Mouse (Mus musculus) small intestine, adult 2 months (tissue): ENCODE measurements around the gene Pou3f4.

Experiments
- CTCF ChIP-seq: fragments of 200-500 bp; IDR thresholded peaks from 2 replicates; pipeline ENCODE4 v1.5.1; 2012; ENCODE audit warnings: low read depth, mild to moderate bottlenecking, control low read depth, inconsistent platforms, low read length, moderate library complexity, mixed read lengths; ENCODE audit not compliant: insufficient replicate concordance, insufficient read length; ENCODE audit errors: extremely low read depth
- POLR2A ChIP-seq: fragments of 200-500 bp; IDR thresholded peaks from 2 replicates; pipeline ENCODE4 v1.6.1; 2012; ENCODE audit warnings: low read depth, mild to moderate bottlenecking, control low read depth, inconsistent platforms, low read length, moderate library complexity

DNA sequence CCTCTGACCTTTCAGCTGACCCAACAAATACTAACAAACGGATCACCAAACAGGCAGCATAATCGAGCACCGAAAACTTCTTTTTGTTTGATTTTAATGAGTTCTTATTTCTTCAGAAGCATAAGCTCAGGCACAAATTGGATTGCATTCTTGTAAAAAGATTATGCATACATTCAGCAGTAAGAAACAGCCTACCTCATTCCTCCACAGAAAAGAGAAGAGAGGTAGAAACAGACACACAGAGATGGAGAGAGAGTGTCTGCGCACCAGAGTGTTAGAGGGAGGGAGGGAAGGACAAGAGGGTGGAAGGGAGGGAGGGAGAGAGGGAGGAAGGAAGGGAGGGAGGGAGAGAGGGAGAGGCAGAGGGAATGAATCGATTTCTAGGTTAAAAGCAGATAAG, 2.0 kb upstream of the Pou3f4 start:
- TF ChIP-seq CTCF: no peak
- no peak for TF ChIP-seq POLR2A
